In the genomic region with DNA sequence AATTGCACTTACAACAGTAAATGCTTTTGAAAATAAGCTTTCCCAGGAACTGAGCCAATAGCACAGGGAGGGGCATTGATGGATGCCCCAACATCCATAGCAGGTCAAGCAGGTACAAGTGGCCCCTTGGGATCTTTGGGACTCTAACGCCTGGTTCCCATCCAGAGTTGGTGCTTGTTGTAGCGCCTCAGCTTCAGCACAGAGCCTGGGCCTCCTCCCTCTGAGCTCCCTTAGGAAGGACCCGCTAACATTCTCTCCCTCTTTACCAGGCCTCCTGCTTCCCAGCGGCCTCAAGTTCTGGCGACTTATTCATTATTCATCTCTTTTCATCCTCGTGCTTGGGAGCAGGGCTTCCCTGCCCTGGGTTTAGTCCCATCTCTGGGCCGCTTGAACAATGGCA, we compare ENCODE assay signal across 22 mouse cellular contexts. TPM values are rescaled to one million over a fixed set of nuclear protein-coding genes. Genes with fewer than 3 reads are reported as not detected.
DNase-seq lines count a peak whose midpoint lies in the region; ATAC-seq and TF ChIP-seq lines count a peak whose summit lies in the region.
"Had no signal": no experiment of that assay in that cellular context is flagged by ENCODE, and none has a peak within 500 bp of the region (broad histone marks: within the 10 kb centered on the region; RNA-seq: fewer than 3 reads in every experiment).

A gene (plus strand): TSS at position 375 of the 400 bp plus-strand sequence.

- ATAC-seq in CD4-positive, CD25-positive, alpha-beta regulatory T cell, adult 4 months: no peak
- ATAC-seq in midbrain, embryonic 12.5 days (ENCODE audit: low FRiP score, low read depth): no peak
- ATAC-seq: forebrain, embryonic 15.5 days; liver, postnatal 0 days had no signal

- peak; percentile 75 for DNase-seq in heart, adult 11 months
- DNase-seq in heart, postnatal 25 days (ENCODE audit: low spot score): no peak
- peak; percentile 23 for DNase-seq in brain, embryonic 14.5 days (ENCODE audit: low read depth)
- DNase-seq in frontal cortex, adult 2 months (ENCODE audit: extremely low spot score in 1 of 2, low spot score in 1 of 2): no peak
- DNase-seq in left cerebral cortex, postnatal 25 days (ENCODE audit: low spot score in 2 of 2): no peak
- DNase-seq in lung, postnatal 36 days: no peak
- DNase-seq: cerebellum, adult 9-11 months; gastrocnemius, adult 2 months; heart, postnatal 10 days; kidney, adult 9 months; kidney, postnatal 4 days; liver; lung, postnatal 14 days; right cerebral cortex, postnatal 4 days; thymus, postnatal 36 days had no signal

- no peak within 1 kb of the TSS for H3K4me3 ChIP-seq in midbrain, embryonic 12.5 days
- H3K4me3 ChIP-seq: erythroblast, embryonic 14.5 days; forebrain, embryonic 15.5 days; gastrocnemius, adult 2 months; heart, embryonic 10.5 days had no signal

- peak within 1 kb of the TSS; percentile 23 for H3K4me2 ChIP-seq in midbrain, embryonic 12.5 days (replicated peaks)
- H3K4me2 ChIP-seq: forebrain, embryonic 15.5 days had no signal

- no peaks in the 10 kb centered on the region for H3K36me3 ChIP-seq in midbrain, embryonic 12.5 days
- H3K36me3 ChIP-seq: forebrain, embryonic 15.5 days; heart, embryonic 10.5 days had no signal

- no peak for TF ChIP-seq CTCF in brain, embryonic 14.5 days (IDR thresholded peaks at IDR 0.05; ENCODE audit: borderline replicate concordance, extremely low read depth, insufficient read depth, insufficient read length)

- WGBS in midbrain, embryonic 12.5 days: 24% methylated on average over 7 of the region's 7 CpGs

- H3K4me1 ChIP-seq in midbrain, embryonic 12.5 days: peaks cover 9% of the 10 kb centered on the region
- H3K4me1 ChIP-seq: forebrain, embryonic 15.5 days had no signal

- no peak within 1 kb of the TSS for H3K27ac ChIP-seq in midbrain, embryonic 12.5 days (replicated peaks)
- H3K27ac ChIP-seq: forebrain, embryonic 15.5 days; gastrocnemius, adult 2 months; heart, embryonic 10.5 days had no signal

- no peak for TF ChIP-seq POLR2A in brain, embryonic 14.5 days (IDR thresholded peaks at IDR 0.05; ENCODE audit: borderline replicate concordance, extremely low read depth, insufficient read depth, insufficient read length, poor library complexity, severe bottlenecking)

- no peak within 1 kb of the TSS for H3K9ac ChIP-seq in midbrain, embryonic 12.5 days (replicated peaks)
- H3K9ac ChIP-seq: forebrain, embryonic 15.5 days; liver, postnatal 0 days had no signal

- no peaks in the 10 kb centered on the region for H3K9me3 ChIP-seq in midbrain, embryonic 12.5 days
- H3K9me3 ChIP-seq: forebrain, embryonic 15.5 days; heart, embryonic 10.5 days had no signal

- no peaks in the 10 kb centered on the region for H3K27me3 ChIP-seq in midbrain, embryonic 12.5 days
- H3K27me3 ChIP-seq: forebrain, embryonic 15.5 days had no signal

- intact Hi-C loops in heart, postnatal 25 days (cut with DNase I): no loop called here
- intact Hi-C loops in left cerebral cortex, postnatal 25 days (cut with DNase I): no loop called here

RNA-seq across cellular contexts. Expression of the gene that starts here (rescaled TPM):
- total RNA-seq in heart, postnatal 25 days (2021): not detected
- polyA plus RNA-seq in CD4-positive, CD25-positive, alpha-beta regulatory T cell, adult 4 months (2017; shearing (Covaris generic)): 10 to 100 TPM; 13.7 to 14.7 TPM
- 0.33 and 0.46 TPM in 2 replicates for polyA plus RNA-seq in brain, embryonic 14.5 days (2012; rRNA removed)
- 0.13 TPM in 1 of 2 replicates, not detected in the other for polyA plus RNA-seq in midbrain, embryonic 12.5 days (2016; fragmentation: Nextera tagmentation; extraction: Ambion mirVana)
- 0.96 and 0.99 TPM in 2 replicates for polyA plus RNA-seq in frontal cortex, adult 2 months (2012; rRNA removed)
- 1 to 10 TPM in 1 of 2 experiments, under 1 TPM in 1; 0.71 to 1.2 TPM for total RNA-seq in left cerebral cortex, postnatal 25 days (2021)
- total RNA-seq: gastrocnemius, adult 2 months; megakaryocyte-erythroid progenitor cell, adult 5-6 weeks had no signal
- polyA plus RNA-seq: liver, postnatal 0 days had no signal

Comparison
In these comparisons a context has a peak if more than half of its experiments do, and no peak if none do; other contexts are left out.
1. Peak in DNase-seq in brain, embryonic 14.5 days; RNA of the gene not detected or under 1 TPM.